Mouse (Mus musculus) kidney, postnatal 36 days (tissue): ENCODE data around the gene Rap1gap2.

ENCODE experiments used
- DNase-seq, 2 experiments: peaks; one replicate each; pipeline ENCODE4 v3.0.0; 2021 to 2022; ENCODE audit warnings: mixed read lengths in 2 of 2

The Rap1gap2 gene

DNA sequence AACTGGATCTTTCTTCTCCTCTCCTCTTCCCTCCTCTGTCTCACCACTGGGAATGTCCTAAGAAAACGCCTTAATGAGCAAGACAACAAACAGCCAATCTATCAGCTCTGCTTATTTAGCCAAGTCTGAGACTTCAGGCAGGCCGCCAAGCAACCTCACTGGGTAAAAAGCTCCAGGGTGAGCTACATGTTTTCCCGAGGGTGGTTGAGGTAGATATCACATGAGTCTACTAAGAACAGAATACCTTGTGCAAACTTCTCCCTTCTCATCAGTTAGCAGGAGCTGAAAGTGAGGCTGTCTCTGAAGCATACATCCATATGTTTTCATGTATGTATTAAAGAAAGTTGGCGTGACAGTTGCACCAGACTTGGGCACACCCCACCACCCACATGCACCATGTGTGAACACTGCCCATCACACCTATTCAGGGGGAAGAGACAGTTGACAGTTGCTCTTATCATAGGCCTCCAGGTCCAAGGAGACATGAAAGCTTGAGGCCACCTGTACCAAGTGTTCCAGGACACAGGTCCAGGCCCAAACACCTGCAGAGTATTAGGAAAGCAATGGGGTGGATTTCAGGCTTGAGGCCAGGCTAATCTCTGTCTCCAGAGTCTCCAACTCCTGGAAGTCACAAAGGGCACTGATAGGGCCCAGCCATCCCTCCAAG lies 35.8 kb downstream of the Rap1gap2 start:
- DNase-seq, result no peak

DNA sequence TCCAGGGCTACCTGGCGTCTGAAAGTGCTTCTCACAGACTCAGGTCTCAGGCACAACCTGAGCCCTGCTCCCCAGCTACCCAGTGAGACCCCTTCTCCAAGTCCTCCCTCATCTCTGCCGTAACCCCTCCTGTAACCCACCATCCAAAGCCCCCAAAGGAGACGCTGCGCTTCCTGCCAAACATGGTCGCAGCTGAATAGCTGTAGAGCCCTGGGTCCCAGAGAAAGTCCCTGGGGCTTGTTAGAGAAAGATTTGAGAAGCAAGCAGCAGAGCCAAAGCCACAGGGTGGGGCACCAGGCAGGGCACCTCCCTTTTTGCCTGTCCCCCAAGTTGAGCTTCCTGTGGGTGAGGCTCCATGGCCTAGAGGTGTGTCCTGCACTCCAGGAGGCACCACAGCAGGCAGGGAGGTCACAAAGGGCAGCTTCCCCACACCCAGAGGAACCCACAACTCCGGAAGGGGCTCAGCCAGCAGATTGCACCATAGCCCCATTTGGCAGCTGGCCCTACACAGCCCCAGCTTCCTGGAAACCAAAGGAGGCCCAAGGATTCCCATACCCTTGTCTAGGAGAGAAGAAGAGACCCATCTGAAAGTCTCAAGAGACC lies 38.2 kb downstream of the Rap1gap2 start:
- peak; percentile 4 to 28 for DNase-seq

DNA sequence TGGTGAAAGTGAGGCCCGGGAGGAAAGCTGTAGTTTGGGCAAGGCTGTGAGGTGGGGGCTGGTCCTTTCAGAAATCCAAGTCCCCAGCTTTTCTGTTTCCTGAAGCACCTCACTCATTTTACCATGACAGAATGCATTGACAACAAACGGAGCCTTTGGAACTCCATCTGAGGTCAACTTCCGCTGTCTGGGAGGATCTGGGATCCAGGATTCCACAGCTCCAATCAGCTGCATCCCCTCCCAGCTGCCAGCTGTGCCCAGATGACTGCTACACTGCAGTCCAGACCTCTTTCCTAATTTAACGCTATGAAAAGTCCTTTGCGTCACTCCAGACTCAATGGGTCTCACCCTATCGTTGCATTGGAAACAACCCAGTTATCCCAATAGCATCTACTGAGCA lies 41.0 kb downstream of the Rap1gap2 start:
- no peak for DNase-seq

DNA sequence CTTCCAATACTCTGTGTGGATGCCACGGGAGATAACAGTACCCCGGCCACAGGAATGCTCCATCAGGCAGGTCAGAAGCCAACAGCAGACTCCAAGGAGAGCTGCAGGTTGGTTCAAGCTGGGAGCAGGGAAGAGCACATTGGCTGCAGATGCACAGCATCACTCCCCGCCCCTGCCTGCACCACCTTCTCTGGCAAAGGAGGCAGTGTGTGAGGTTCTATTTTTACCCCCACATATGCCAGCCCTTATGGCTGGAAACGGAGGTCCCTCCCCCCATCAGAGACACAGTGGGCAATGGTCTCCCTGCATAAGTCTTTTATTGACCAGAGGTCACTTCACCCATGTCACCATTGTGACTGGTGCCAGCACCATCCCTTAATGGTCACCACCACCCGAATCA lies 42.3 kb downstream of the Rap1gap2 start:
- DNase-seq, result no peak

DNA sequence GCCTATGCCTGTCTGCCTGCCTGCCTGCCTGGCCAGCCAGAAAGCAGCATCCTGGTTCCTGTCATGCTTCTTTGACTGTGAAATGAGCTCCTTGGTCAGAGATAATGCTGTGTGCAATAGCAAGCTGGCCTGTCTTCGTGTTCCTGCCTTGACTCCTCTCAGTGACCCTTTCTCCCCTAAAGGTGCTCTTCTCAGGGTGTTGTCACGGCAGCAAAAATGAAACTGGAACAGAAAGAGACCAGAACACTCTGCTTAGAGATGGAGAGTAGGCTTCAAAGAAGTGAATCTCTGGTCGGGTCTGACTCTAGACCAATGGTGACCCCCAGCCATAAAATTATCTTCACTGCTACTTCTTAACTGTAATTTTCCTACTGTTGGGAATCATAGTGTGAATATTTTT lies 42.7 kb downstream of the Rap1gap2 start:
- DNase-seq, result no peak

DNA sequence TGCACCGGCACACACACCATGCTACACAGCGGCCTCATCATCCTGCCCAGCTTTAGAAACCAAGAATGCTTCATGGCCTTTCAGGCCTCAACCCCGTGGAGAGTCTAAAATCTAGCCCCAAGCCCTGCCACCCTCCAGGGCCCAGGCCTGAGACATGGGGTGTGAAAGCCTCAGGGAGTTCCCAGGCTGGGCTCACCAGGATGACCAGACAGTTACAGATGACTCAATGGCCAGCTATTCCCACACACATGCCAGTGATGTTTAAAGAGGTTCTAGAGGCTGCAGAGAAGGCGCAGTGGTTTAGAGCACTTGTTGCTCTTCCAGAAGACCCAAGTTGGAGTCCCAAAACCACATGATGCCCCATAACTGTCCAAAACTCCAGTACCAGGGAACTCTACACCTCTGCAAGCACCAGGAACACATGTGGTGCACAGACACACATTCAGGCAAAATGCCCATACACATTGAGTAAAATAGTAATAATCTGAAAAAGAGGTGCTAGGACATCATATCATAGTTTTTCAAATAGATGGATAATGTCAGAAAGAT lies 44.3 kb downstream of the Rap1gap2 start:
- DNase-seq, result no peak

DNA sequence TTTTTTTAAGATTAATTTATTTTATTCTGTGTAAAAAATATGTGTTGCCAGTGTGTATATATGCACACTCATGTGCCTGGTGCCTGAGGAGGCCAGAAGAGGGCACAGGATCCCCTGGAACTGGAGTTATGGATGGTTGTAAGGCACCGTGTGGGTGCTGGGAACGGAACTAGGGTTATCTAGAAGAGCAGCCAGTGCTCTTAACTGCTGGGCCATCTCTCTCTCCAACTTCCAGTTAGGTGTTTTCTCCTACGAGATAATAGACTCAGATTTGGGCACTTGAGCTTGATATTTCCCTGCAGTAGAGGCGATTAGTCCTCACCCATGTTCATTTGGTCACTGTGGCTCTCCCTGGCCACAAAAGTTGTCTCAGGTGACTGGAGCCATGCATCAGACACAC lies 49.3 kb downstream of the Rap1gap2 start:
- DNase-seq, result no peak

DNA sequence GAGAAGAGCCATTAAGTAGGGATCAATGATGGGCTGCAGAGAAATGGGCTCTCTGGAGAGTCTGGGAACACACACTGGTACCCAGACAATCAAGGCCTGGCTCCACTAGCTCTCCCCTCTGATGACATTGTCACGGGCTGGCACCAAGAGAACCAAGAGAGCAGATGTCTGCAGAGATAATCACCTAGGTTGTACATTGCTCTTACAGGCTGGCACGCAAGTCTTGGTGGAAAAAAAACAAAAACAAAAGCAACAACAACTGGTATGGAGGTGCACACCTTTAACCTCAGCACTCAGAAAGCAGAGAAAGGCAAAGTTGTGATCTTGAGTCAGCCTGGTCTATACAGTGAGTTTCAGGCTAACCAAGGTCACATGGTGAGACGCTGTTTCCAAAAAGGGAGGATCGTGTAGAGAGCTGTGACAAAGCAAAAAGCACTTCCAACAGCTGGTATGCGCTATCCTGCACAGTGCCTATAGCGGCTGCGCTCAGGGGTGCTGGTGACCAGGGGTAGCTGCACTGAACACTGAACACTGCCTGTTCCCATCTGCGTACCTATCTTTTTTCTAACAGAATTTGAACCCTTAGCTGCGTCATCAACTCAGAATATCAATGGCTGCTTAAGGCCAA lies 50.0 kb downstream of the Rap1gap2 start:
- no peak for DNase-seq

DNA sequence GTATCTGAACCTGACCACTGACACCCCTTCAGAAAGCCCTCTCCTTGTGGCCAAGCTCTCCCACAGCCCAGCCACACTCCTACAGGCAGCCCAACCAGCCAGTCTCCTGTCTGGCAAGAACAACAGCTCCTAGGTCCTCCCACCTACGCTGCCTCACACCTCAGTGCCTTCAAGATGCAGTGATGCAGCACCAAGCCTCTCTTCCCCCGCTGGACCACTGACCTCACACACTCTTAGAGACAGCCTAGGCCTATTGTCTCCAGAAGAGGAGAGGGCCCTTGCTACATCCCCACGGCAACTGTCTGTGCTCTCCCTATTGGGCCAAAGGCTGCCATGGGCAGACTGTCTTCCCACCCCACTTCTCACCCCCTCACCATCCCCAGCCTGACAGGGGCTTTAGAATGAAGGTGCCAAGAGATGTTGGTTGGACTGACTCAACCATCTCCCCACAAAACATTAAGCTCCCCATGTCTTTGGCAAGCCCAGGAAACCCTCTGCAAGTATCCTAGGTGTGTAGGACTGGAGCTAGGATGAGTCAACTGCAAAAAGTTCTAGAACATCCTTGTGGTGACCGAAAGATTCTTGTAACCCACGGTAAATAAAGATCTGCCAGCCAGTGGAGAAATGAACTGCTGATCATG lies 50.8 kb downstream of the Rap1gap2 start:
- no peak for DNase-seq

DNA sequence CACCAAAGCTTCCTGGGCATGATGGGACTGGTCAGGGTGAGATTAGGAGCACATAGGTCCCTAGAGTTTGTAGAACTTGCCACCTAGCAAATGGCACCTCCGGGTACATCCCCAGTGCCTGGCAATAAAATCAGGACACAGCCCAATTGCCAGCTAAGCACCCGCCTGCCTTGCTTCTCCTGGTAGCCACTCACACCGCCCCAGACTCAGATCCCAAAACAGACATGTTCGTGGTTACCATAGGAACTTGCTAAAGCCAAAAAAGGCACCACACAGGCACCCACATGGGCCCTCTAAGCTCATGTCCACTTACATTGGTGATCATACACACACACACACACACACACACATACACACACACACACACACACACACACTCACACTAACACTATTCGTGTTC lies 51.8 kb downstream of the Rap1gap2 start:
- DNase-seq, result no peak

DNA sequence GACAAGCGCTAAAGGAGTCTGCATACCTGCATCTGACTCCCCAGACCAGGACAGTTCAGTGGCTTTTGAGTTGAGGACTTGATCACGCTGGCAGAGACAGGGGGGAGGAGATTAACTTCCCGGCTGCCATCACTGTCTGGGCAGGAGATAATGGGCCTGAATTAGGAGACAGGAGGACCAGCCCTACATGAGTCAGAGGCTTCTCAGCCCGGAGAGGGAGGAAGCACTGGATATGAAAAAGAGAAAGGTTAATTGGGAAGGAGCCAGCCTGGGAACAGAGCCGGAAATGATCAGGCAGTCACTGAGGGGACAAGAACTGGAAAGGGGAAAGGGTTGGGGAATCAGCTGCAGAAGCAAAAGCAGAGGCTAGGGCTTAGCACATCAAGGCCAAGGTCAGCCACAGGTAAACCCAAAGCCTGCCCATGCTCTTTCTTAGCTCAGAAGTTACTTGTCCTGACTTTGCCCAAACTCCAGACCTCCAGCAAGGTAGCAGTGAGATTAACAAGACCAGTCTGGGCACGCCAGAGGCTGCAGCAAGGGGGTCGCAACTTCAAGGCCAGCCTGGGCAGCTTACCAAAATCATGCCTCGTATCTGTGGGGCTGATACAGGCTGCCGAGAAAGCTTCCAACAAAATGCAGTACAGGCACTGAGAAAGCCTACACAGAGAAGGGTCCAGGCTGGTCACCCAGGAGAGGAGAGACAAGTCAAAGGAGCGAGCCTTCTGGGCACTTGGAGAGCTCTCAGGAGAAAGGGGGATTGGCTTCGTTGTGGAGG lies 53.1 kb downstream of the Rap1gap2 start:
- peak; percentile 30 to 40 for DNase-seq

DNA sequence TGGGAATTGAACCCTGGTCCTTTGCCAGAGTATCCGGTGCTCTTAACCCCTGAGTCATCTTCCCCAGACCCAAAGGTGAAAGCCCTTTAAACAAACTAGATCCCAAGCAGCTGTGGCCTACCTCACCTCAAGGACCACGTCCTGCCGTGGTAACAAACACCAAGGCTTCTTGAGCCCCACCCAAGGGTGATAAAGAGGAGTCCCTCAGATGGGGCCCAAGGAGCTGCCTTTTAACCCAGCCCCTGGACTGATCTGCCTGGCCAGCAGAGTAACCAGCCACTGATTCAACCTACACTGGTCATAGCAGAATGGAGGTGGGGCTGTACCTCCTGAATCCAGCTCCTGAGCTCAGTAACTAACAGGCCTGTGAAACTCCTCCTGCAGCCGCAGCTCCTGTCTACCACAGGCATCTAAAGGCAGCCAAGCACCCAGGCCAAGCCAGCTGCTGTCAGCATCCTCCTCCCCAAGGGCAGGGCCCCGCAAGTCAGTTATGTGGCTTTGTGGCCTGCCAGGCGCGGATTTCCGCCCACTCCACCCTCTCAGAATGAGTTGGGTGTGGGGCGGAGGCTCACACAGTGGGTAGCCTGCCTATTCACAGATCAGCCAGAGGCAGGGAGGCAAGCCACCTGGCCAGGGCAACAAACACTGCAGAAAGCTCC lies 54.9 kb downstream of the Rap1gap2 start:
- DNase-seq, result peak; percentile 37 to 49

DNA sequence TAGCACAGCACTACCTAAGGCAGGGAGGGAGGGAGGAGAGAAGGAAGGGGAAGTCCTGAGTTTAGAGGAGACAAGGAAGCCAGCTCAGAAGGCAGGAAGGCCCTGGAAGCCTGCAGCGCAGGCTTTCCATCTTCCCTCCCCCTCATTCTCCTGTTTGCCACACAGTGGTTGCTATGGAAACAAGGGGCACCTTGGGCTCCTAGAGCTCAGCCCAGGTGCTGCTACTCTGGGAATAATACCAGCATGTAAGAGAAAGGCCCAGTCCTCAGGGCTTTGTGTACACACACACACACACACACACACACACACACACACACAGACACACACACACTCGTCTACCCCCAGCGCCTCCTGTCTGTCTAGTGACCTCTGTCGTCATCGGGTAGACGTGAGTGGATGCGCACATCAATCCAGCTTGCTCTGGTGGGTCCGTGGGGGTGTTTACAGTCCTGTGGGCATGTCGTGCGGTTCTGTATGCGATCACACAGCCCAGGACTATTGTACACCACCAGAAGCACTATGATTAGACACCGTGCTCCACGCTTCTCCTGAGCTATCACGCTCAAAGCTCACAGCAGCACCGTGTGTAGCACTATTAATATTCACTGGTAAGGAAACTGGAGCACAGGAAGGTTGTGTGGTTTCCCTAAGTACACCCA lies 55.9 kb downstream of the Rap1gap2 start:
- DNase-seq, result peak in 1 of 2 experiments; percentile 36

DNA sequence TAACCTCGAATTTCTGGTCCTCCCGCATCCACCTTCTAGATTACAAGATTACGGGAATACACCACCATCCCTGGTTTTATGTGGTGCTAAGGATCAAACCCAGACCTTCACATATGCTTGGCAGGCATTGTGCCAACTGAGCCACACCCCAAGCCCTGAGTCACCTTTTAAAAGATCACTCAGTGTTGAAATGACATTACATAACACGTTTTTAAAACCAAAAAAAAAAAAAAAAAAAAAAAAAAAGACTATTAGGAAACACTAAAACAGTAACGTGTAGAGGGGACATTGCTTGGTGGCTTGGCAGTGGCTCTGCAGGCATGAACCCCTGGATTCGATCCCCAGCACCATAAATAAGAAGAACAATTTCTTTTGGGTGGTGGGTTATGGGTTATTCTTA lies 59.1 kb downstream of the Rap1gap2 start:
- DNase-seq, result no peak

DNA sequence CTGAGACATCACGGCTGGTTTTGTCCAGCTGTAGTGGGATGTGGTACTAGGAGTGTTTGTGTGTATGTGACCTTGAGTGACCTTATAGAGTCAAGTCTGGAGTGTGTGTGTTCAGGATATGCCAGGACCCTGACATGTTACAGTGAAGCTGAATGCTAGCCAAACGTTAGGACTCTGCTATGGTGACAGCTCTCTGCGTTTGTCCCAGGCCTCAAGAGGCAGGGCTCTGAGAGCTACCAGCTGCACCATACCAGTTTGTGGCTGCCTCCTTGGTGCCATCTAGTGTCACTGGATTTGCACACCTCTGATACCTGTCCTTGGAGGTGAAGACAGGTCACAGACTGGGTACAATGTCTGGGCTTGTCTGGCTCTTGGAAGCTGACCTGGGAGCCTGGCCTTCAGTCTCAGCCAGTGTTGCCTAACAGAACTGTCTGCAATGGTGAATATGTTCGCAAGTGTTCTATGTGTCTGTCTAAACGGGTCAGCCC lies 60.1 kb downstream of the Rap1gap2 start:
- DNase-seq, result peak; percentile 21 to 23

DNA sequence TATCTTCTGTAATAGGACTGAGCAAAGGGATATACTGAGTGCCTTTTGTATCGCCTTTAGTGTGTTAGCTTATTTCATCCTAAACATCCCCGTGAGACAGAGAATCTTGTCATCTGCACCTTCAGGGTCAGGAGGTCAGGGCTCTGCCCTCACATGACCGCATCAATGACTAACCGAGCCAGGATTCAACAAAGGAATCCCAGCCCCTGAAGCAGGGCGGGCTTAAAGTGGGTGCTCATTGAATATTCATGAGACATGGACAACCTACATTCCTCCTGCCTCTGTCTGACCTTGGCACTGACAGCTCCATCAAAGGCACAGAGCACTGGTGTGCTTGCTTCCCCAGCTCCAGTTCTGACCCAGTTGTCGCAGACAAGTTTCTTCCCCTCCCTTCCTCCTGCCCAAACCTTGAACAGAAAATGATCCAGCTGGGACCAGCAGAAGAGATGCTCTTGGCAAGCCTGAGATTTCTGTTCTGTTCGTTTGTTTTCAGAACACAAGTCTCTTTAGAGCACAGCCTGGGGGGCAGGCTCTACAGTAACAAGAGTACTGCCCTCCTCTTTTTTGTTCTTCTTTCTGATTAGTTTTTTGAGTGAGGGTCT lies 61.8 kb downstream of the Rap1gap2 start:
- peak; percentile 14 to 30 for DNase-seq

DNA sequence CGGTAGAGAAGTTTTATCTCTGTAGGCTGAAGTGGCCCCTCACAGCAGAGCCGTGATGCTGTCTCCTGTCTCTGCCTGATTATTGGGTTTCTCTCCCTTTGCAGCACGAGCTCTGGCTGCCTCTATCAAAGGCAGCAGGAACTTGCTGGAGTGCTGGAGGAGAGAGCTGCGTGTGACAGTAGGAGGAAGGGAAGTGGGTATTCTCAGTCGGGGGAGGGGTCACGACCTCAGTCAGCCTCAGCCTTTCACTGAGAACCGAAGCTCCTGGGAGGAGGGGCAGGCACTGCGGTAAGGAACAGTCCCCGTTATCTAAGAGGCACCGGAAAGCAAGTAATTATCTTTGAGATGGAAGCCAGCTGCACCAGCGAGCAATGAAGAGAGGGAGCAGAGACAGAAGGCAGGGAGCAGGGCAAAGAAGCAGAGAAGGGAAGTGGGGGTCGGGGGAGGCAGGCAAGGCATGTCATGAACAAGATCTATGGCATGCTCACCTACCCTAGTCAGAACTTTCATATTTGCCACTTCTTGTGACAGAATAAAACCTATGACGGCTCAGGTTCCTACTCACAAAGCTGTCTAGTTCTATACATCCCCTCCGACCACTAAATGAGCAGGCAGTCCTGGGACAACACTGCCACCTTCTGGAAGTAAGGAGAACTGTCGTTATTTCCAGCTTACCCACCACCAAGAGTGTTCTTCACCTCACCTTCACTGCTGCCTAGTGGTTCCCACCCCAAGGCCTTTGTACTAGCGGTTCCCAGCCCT lies 63.6 kb downstream of the Rap1gap2 start:
- peak; percentile 37 to 54 for DNase-seq

DNA sequence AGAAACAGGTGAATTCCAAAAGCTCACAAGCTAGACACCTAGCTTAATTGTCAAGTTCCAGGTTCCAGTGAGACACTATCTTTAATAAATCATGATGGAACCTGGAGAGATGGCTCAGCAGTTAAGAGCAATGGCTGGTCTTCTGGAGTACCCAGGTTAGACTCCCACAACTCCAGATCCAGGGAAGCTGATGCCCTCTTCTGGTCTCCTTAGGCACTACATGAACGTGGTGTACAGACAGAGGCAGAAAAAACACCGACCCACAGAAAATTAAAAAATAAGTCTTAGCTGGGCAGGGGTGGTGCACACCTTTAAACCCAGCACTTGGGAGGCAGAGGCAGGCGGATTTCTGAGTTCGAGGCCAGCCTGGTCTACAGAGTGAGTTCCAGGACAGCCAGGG lies 64.5 kb downstream of the Rap1gap2 start:
- peak; percentile 49 to 72 for DNase-seq

DNA sequence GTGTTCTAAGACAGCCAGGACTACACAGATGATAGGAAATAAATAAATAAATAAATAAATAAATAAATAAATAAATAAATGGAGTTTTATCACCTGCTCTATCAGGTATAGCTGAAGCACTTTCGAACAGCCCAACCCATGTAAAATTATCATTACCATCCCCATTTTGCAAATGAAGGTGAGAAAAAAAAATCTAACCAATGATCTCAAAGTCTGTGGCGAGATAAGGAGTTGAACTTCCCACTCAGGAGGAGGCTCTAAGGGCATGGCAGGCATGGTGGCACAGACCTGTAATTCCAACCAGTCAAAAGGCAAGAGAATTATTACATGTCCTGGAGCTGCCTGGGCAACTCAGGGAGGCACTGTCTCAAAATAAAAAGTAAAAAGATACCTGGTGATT lies 65.2 kb downstream of the Rap1gap2 start:
- DNase-seq, result no peak

DNA sequence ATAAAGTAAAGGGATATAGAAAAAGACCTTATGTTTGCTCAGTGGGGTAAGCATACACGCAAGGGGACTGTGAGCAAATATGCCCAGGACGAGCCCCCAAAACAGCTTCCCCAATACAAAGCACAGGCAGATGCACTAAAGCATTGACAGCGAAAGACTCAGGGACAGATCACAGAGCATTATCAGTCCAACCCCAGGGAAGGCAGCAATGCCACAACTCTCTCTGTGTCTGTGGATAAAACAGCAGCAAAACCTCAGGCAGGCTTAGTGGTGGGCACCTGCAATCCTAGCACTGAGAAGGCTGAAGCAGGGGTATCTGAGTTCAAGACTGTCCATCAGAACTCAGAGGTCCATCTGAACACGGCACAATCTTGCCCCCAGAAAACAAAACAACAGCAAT lies 73.4 kb downstream of the Rap1gap2 start:
- DNase-seq, result no peak
